Mouse (Mus musculus): ENCODE measurements around the gene Bace2. TPM values are rescaled to one million over a fixed set of nuclear protein-coding genes. Genes with fewer than 3 reads are reported as not detected.

The Bace2 gene
- total and polyA plus RNA-seq, 3 experiments, result 0.04 to 0.63 (median 0.46) TPM

- Histone ChIP-seq H3K27ac (ENCODE audit: insufficient read depth, low read depth) (no peak overlapping the region), H3K4me1 (ENCODE audit: control insufficient read depth in 1 of 2, insufficient read depth in 2 of 2) (peaks cover 3 to 9% of the 10 kb centered on the region in 2 experiments; a peak in 2 of 4 replicates), H3K36me3 (replicated peaks in 1 of 2; ENCODE audit: control insufficient read depth in 1 of 2, insufficient read depth in 1 of 2, low read length in 1 of 2) (no peaks in the 10 kb centered on the region), H3K9ac (ENCODE audit: insufficient read depth, low read depth) (no peak overlapping the region), H3K4me3 (replicated peaks in 1 of 3; ENCODE audit: low read depth in 2 of 3, low read length in 2 of 3, poor library complexity in 1 of 3) (no peak overlapping the region), H3K4me2 (ENCODE audit: insufficient read depth, low read depth, poor library complexity, severe bottlenecking) (no peak overlapping the region), H3K27me3 (replicated peaks) (no peaks in the 10 kb centered on the region), H3K79me2 (replicated peaks; ENCODE audit: control insufficient read depth, extremely low read depth, insufficient read depth, poor library complexity, severe bottlenecking) (no peaks in the 10 kb centered on the region), H3K9me3 (replicated peaks; ENCODE audit: low read length) (peaks cover 3% of the 10 kb centered on the region)
- no peak for DNase-seq (ENCODE audit: extremely low read depth)
- TF ChIP-seq MAZ (IDR thresholded peaks at IDR 0.05; ENCODE audit: low read depth, low read length) (no peak), NRF1 (IDR thresholded peaks at IDR 0.05; ENCODE audit: low read depth, low read length) (no peak), KAT2A (IDR thresholded peaks at IDR 0.05; ENCODE audit: insufficient replicate concordance, low read length) (no peak), TBP (conservative IDR thresholded peaks at IDR 0.05; ENCODE audit: low read depth, low read length) (no peak), ELF1 (IDR thresholded peaks at IDR 0.05; ENCODE audit: low read depth, low read length) (no peak)
- dilution Hi-C loops (cut with MboI; ENCODE audit: extremely low pct_ligation_motif_present, extremely low pct_unique_long_range_greater_than_20kb, low sequenced_read_pairs), result no loop called here
- in situ Hi-C loops (cut with MboI; ENCODE audit: low pct_ligation_motif_present, low pct_unique_long_range_greater_than_20kb, low sequenced_read_pairs), result no loop called here
Observed at GRCm38 (mm10) chr16:97478655-97479054, 122.1 kb downstream of the Bace2 start.

- H3K79me2 ChIP-seq (replicated peaks; ENCODE audit: control insufficient read depth, extremely low read depth, insufficient read depth, poor library complexity, severe bottlenecking), result no peaks in the 10 kb centered on the region
- in situ Hi-C loops (cut with MboI; ENCODE audit: low pct_ligation_motif_present, low pct_unique_long_range_greater_than_20kb, low sequenced_read_pairs) (no loop called here), dilution Hi-C loops (cut with MboI; ENCODE audit: extremely low pct_ligation_motif_present, extremely low pct_unique_long_range_greater_than_20kb, low sequenced_read_pairs) (no loop called here)
- no peak overlapping the region for H3K4me3 ChIP-seq (replicated peaks in 1 of 3; ENCODE audit: low read depth in 2 of 3, low read length in 2 of 3, poor library complexity in 1 of 3)
- no peaks in the 10 kb centered on the region for H3K36me3 ChIP-seq (replicated peaks in 1 of 2; ENCODE audit: control insufficient read depth in 1 of 2, insufficient read depth in 1 of 2, low read length in 1 of 2)
- peaks cover 2% of the 10 kb centered on the region for H3K27me3 ChIP-seq (replicated peaks)
- DNase-seq (ENCODE audit: extremely low read depth), result no peak
- no peak overlapping the region for H3K4me2 ChIP-seq (ENCODE audit: insufficient read depth, low read depth, poor library complexity, severe bottlenecking)
- no peaks in the 10 kb centered on the region for H3K4me1 ChIP-seq (ENCODE audit: control insufficient read depth in 1 of 2, insufficient read depth in 2 of 2)
- no peak for TF ChIP-seq SIN3A (IDR thresholded peaks at IDR 0.05; ENCODE audit: low read length)
- TF ChIP-seq BHLHE40 (IDR thresholded peaks at IDR 0.05; ENCODE audit: low read depth, low read length), result no peak
- no peak for TF ChIP-seq MAFK (IDR thresholded peaks at IDR 0.05; ENCODE audit: insufficient replicate concordance, low read length)
- TF ChIP-seq CTCF (conservative IDR thresholded peaks at IDR 0.05 in 1 of 2, IDR thresholded peaks at IDR 0.05 in 1 of 2; ENCODE audit: low read depth in 2 of 2, low read length in 2 of 2), result no peak
- TF ChIP-seq MAZ (IDR thresholded peaks at IDR 0.05; ENCODE audit: low read depth, low read length), result no peak
- TF ChIP-seq RAD21 (IDR thresholded peaks at IDR 0.05; ENCODE audit: low read depth, low read length), result no peak
- TF ChIP-seq SMC3 (IDR thresholded peaks at IDR 0.05; ENCODE audit: low read depth, low read length), result no peak
- no peak for TF ChIP-seq ZMIZ1 (IDR thresholded peaks at IDR 0.05; ENCODE audit: low read depth, low read length)
- TF ChIP-seq JUN (IDR thresholded peaks at IDR 0.05; ENCODE audit: insufficient read depth, low read depth, low read length), result no peak
- no peak for TF ChIP-seq TBP (conservative IDR thresholded peaks at IDR 0.05; ENCODE audit: low read depth, low read length)
- no peak for TF ChIP-seq NRF1 (IDR thresholded peaks at IDR 0.05; ENCODE audit: low read depth, low read length)
- TF ChIP-seq MYC (IDR thresholded peaks at IDR 0.05; ENCODE audit: low read depth, low read length), result no peak
- no peak for TF ChIP-seq ZC3H11A (IDR thresholded peaks at IDR 0.05; ENCODE audit: low read depth, low read length)
- no peak for TF ChIP-seq USF1 (IDR thresholded peaks at IDR 0.05; ENCODE audit: low read depth, low read length)
- no peak overlapping the region for H3K9ac ChIP-seq (ENCODE audit: insufficient read depth, low read depth)
- no peak overlapping the region for H3K27ac ChIP-seq (ENCODE audit: insufficient read depth, low read depth)
- H3K9me3 ChIP-seq (replicated peaks; ENCODE audit: low read length), result no peaks in the 10 kb centered on the region
Observed at GRCm38 (mm10) chr16:97492369-97492768, 135.8 kb downstream of the Bace2 start.

Other genes starting within 250 kb of the Bace2 start
- under 0.01 and 0.04 TPM in 2 replicates for gene Dscam, start 186.0 kb upstream of the Bace2 start, total RNA-seq (2012; rRNA removed)
- gene Dscam, start 186.0 kb upstream of the Bace2 start, total RNA-seq (2014; rRNA removed), result 0.03 and 0.12 TPM in 2 replicates
- 0.30 and 0.39 TPM in 2 replicates for gene Dscam, start 186.0 kb upstream of the Bace2 start, polyA plus RNA-seq (2012; ENCODE audit: insufficient read length, low read depth)
- gene Mx1, start 106.2 kb downstream of the Bace2 start, total RNA-seq (2012; rRNA removed), result 0.72 and 2.2 TPM in 2 replicates
- gene Mx1, start 106.2 kb downstream of the Bace2 start, total RNA-seq (2014; rRNA removed), result 7.8 and 10.5 TPM in 2 replicates
- 7.9 and 8.6 TPM in 2 replicates for gene Mx1, start 106.2 kb downstream of the Bace2 start, polyA plus RNA-seq (2012; ENCODE audit: insufficient read length, low read depth)
- gene Fam3b, start 158.1 kb downstream of the Bace2 start, total RNA-seq (2012; rRNA removed), result not detected in 2 replicates
- 0.38 TPM in 1 of 2 replicates, not detected in the other for gene Fam3b, start 158.1 kb downstream of the Bace2 start, total RNA-seq (2014; rRNA removed)
- gene Fam3b, start 158.1 kb downstream of the Bace2 start, polyA plus RNA-seq (2012; ENCODE audit: insufficient read length, low read depth), result not detected in 2 replicates

All from CH12.LX (cell line).